Mouse (Mus musculus) intestine, embryonic 14.5 days (tissue): ENCODE results near the gene Abcg1. TPM values are rescaled to one million over a fixed set of nuclear protein-coding genes. Genes with fewer than 3 reads are reported as not detected.

Source experiments
- ATAC-seq: fragments of 200-750 bp; cut with Nextera tagmentation; replicated peaks from 2 replicates; pipeline ENCODE4 v1.8.0; 2017; ENCODE audit warnings: low read depth, moderate number of reproducible peaks, moderate TSS enrichment, moderate library complexity; ENCODE audit not compliant: low FRiP score, low TSS enrichment
- DNase-seq: peaks from one replicate; pipeline ENCODE4 v3.0.0-alpha.2; 2018; ENCODE audit warnings: low spot score
- H3K27ac ChIP-seq: fragments of 300-500 bp; sonication (generic); 2 replicates; pipeline ENCODE4 v1.5.1; 2014; ENCODE audit warnings: low read depth, mild to moderate bottlenecking, control low read depth
- H3K27me3 ChIP-seq: fragments of 300-500 bp; sonication (generic); replicated peaks from 2 replicates; pipeline ENCODE4 v1.6.1; 2014; ENCODE audit warnings: low read length, control low read depth; ENCODE audit not compliant: control insufficient read depth, insufficient read depth
- H3K36me3 ChIP-seq: fragments of 300-500 bp; sonication (generic); 2 replicates; pipeline ENCODE4 v1.6.1; 2014; ENCODE audit warnings: low read length, control low read depth; ENCODE audit not compliant: control insufficient read depth, insufficient read depth
- H3K4me1 ChIP-seq: fragments of 300-500 bp; sonication (generic); replicated peaks from 2 replicates; pipeline ENCODE4 v1.6.1; 2014; ENCODE audit warnings: low read length, control low read depth, mixed read lengths; ENCODE audit not compliant: control insufficient read depth, insufficient read depth
- H3K4me2 ChIP-seq: fragments of 300-500 bp; sonication (generic); 2 replicates; pipeline ENCODE4 v1.6.1; 2014; ENCODE audit warnings: low read length
- H3K4me3 ChIP-seq: fragments of 300-500 bp; sonication (generic); 2 replicates; pipeline ENCODE4 v1.5.1; 2014; ENCODE audit warnings: low read depth, low read length, control low read depth, mixed read lengths
- H3K9ac ChIP-seq: fragments of 300-500 bp; sonication (generic); 2 replicates; pipeline ENCODE4 v1.6.1; 2014; ENCODE audit warnings: mild to moderate bottlenecking, low read length
- H3K9me3 ChIP-seq: fragments of 300-500 bp; sonication (generic); 2 replicates; pipeline ENCODE4 v1.6.1; 2016; ENCODE audit warnings: low read length, control low read depth; ENCODE audit not compliant: control insufficient read depth
- WGBS: fragments of 180-500 bp; shearing (Covaris S2); extraction: QIAGEN DNeasy Blood & Tissue Kit; methylation state at CpG from one replicate; pipeline ENCODE4 v1.1.7; 2014; 5-methylcytosine and 5-hydroxymethylcytosine counted together
- polyA plus RNA-seq: library from polyadenylated mRNA; unstranded; fragments of >200 nt; fragmentation: Nextera tagmentation; extraction: Ambion mirVana; gene quantifications from 2 replicates; pipeline ENCODE4 v1.2.1, GENCODE M21; 2014

The Abcg1 gene
- polyA plus RNA-seq, 1 experiment from 2014 or later: 5.0 TPM

- 57% methylated on average over 6 of the region's 6 CpGs for WGBS
- Histone ChIP-seq H3K4me1 (peaks cover 22% of the 10 kb centered on the region), H3K4me2 (no peak overlapping the region), H3K27me3 (no peaks in the 10 kb centered on the region), H3K36me3 (no peaks in the 10 kb centered on the region), H3K9me3 (no peaks in the 10 kb centered on the region), H3K27ac (no peak overlapping the region), H3K4me3 (no peak overlapping the region), H3K9ac (no peak overlapping the region)
- ATAC-seq: no peak
- no peak for DNase-seq
Observed at GRCm38 (mm10) chr17:31070403-31071185, 13.1 kb downstream of the Abcg1 start.

- no peak overlapping the region for H3K4me3 ChIP-seq
- H3K36me3 ChIP-seq: no peaks in the 10 kb centered on the region
- H3K9ac ChIP-seq: no peak overlapping the region
- ATAC-seq (no peak), DNase-seq (no peak)
- no peak overlapping the region for H3K27ac ChIP-seq
- no peaks in the 10 kb centered on the region for H3K9me3 ChIP-seq
- no peaks in the 10 kb centered on the region for H3K27me3 ChIP-seq
- 70% methylated on average over 18 of the region's 18 CpGs for WGBS
- peaks cover 22% of the 10 kb centered on the region for H3K4me1 ChIP-seq
- H3K4me2 ChIP-seq: no peak overlapping the region
Observed at GRCm38 (mm10) chr17:31071421-31072301, 14.2 kb downstream of the Abcg1 start.

- Histone ChIP-seq H3K9me3 (no peaks in the 10 kb centered on the region), H3K36me3 (no peaks in the 10 kb centered on the region), H3K27me3 (no peaks in the 10 kb centered on the region), H3K4me1 (peaks cover 23% of the 10 kb centered on the region), H3K27ac (no peak overlapping the region), H3K4me2 (peak overlapping the region; percentile 47), H3K9ac (no peak overlapping the region), H3K4me3 (no peak overlapping the region)
- ATAC-seq (no peak), DNase-seq (no peak)
- WGBS: 68% methylated on average over 4 of the region's 4 CpGs
Observed at GRCm38 (mm10) chr17:31072872-31073271, 15.4 kb downstream of the Abcg1 start.

GRCm38 (mm10) chr17:31073273-31074052 lies 16.0 kb downstream of the Abcg1 start:
- no peaks in the 10 kb centered on the region for H3K36me3 ChIP-seq
- no peaks in the 10 kb centered on the region for H3K27me3 ChIP-seq
- ATAC-seq: peak; percentile 87
- peaks cover 23% of the 10 kb centered on the region for H3K4me1 ChIP-seq
- 4% methylated on average over 31 of the region's 31 CpGs for WGBS
- H3K4me3 ChIP-seq: peak overlapping the region; percentile 3; the same call in 1 of the 2 replicates
- H3K9me3 ChIP-seq: no peaks in the 10 kb centered on the region
- H3K4me2 ChIP-seq: peak overlapping the region; percentile 47
- peak; percentile 86 for DNase-seq
- no peak overlapping the region for H3K9ac ChIP-seq
- peak overlapping the region; percentile 44; the same call in 1 of the 2 replicates for H3K27ac ChIP-seq

GRCm38 (mm10) chr17:31074053-31074590 lies 16.6 kb downstream of the Abcg1 start:
- H3K27ac ChIP-seq: no peak overlapping the region
- H3K9ac ChIP-seq: no peak overlapping the region
- H3K27me3 ChIP-seq: no peaks in the 10 kb centered on the region
- WGBS: 36% methylated on average over 7 of the region's 7 CpGs
- DNase-seq (no peak), ATAC-seq (no peak)
- no peaks in the 10 kb centered on the region for H3K9me3 ChIP-seq
- no peaks in the 10 kb centered on the region for H3K36me3 ChIP-seq
- H3K4me3 ChIP-seq: no peak overlapping the region
- peaks cover 23% of the 10 kb centered on the region for H3K4me1 ChIP-seq
- H3K4me2 ChIP-seq: peak overlapping the region; percentile 47; the same call in 1 of the 2 replicates

- H3K27me3 ChIP-seq: no peaks in the 10 kb centered on the region
- H3K9me3 ChIP-seq: no peaks in the 10 kb centered on the region
- peaks cover 23% of the 10 kb centered on the region for H3K4me1 ChIP-seq
- H3K4me2 ChIP-seq: no peak overlapping the region
- WGBS: 61% methylated on average over 3 of the region's 3 CpGs
- H3K36me3 ChIP-seq: no peaks in the 10 kb centered on the region
- no peak overlapping the region for H3K9ac ChIP-seq
- DNase-seq (no peak), ATAC-seq (no peak)
- H3K27ac ChIP-seq: no peak overlapping the region
- H3K4me3 ChIP-seq: no peak overlapping the region
Observed at GRCm38 (mm10) chr17:31074666-31075065, 17.2 kb downstream of the Abcg1 start.

- no peak for DNase-seq
- Histone ChIP-seq H3K9me3 (no peaks in the 10 kb centered on the region), H3K9ac (no peak overlapping the region), H3K4me3 (no peak overlapping the region), H3K27me3 (no peaks in the 10 kb centered on the region), H3K27ac (no peak overlapping the region), H3K4me2 (no peak overlapping the region), H3K36me3 (no peaks in the 10 kb centered on the region), H3K4me1 (peaks cover 23% of the 10 kb centered on the region)
- ATAC-seq: no peak
- 80% methylated on average over 5 of the region's 5 CpGs for WGBS
Observed at GRCm38 (mm10) chr17:31075471-31075870, 18.0 kb downstream of the Abcg1 start.

- DNase-seq (no peak), ATAC-seq (no peak)
- Histone ChIP-seq H3K27me3 (no peaks in the 10 kb centered on the region), H3K4me2 (no peak overlapping the region), H3K36me3 (no peaks in the 10 kb centered on the region), H3K9me3 (no peaks in the 10 kb centered on the region), H3K27ac (no peak overlapping the region), H3K4me1 (peaks cover 19% of the 10 kb centered on the region), H3K9ac (no peak overlapping the region), H3K4me3 (no peak overlapping the region)
- 69% methylated on average over 5 of the region's 5 CpGs for WGBS
Observed at GRCm38 (mm10) chr17:31077561-31077960, 20.1 kb downstream of the Abcg1 start.
